Mouse (Mus musculus) mouse embryonic stem cell (cell line): ENCODE data around the gene Mbd4.

Source experiments
- in situ Hi-C, 2 experiments: fragments of 300-500 bp; cut with MboI; formaldehyde crosslinking; loops; 1 replicate in 1 of 2; 3 replicates in 1 of 2; pipeline ENCODE4 v1.14.3; 2019 to 2020; ENCODE audit warnings: low sequenced_read_pairs in 2 of 2, low pct_unique_long_range_greater_than_20kb in 1 of 2, mixed read lengths in 1 of 2; ENCODE audit not compliant: unreplicated experiment in 1 of 2

Mbd4 gene

GRCm38 (mm10) chr6:115853091-115853813 lies at the start of gene Mbd4, which contains the start of gene Ift122:
Gene Mbd4 (minus strand): TSS chr6:115853371.
Gene Ift122 (plus strand): TSS chr6:115853470.
- in situ Hi-C loops = no loop called here

- in situ Hi-C loops = loop anchor here in 1 of 2 experiments (25.0 kb wide), 1 partner anchor 235 kb away; no protein-coding TSS in a partner anchor
These were observed 49.4 kb upstream of the Mbd4 start for GRCm38 (mm10) chr6:115902545-115902944.

DNA sequence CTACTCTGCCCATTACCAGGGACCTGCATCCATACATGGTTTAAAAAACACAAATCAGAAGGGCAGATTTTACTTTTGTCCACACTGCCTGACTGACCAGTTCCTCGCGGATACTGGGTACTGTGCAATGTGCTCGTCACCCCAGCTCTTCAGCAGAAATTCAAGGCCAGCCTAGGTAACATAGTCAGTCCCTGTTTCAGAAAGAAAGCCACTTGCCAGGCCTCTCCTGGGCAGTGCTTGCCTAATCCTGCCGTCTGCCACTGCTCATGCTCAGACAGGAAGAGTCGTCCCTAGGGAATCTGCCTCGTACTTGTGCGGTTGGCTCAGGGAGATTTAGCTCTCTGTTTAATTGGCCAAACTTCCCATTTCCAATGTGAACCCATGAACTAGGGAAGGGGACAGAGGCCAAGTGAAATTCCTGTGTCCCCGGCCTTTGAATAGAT lies 48.3 kb upstream of the Mbd4 start:
- in situ Hi-C loops = loop anchor here in 1 of 2 experiments (25.0 kb wide), 1 partner anchor 236 kb away; no protein-coding TSS in a partner anchor

GRCm38 (mm10) chr6:115901062-115901461 lies 47.9 kb upstream of the Mbd4 start:
- in situ Hi-C loops = loop anchor here in 1 of 2 experiments (25.0 kb wide), 1 partner anchor 236 kb away; no protein-coding TSS in a partner anchor

DNA sequence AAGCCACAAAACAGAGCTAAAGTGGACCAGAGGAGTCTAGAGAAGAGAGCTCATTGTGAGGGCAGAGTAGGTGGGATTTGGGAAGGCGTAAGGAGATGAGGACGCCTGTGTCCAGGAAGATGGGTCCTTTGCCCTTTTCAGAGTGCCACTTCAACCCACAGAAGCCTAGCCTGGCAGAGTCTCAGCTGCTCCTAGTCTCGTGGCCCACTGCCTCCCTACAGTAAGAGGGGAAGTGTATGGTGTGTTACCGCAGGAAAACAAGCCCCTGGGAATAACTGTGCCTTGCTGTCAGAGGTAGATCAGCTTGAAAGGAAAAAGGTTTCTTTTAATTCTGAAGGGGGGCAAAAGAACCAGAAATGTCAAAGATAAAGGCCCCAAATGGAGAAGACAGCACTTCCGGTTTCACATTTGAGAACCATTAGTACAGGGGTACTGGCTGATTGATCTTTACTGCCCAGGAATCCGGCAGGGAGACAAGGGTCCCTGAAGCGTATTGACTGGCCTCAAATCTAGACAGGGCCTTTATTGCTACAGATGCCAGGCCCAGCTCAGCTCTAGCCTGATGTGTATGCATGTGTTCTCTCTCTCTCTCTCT lies 44.9 kb upstream of the Mbd4 start:
- in situ Hi-C loops = loop anchor here in 1 of 2 experiments (10.0 kb wide), 1 partner anchor 237 kb away; no protein-coding TSS in a partner anchor

DNA sequence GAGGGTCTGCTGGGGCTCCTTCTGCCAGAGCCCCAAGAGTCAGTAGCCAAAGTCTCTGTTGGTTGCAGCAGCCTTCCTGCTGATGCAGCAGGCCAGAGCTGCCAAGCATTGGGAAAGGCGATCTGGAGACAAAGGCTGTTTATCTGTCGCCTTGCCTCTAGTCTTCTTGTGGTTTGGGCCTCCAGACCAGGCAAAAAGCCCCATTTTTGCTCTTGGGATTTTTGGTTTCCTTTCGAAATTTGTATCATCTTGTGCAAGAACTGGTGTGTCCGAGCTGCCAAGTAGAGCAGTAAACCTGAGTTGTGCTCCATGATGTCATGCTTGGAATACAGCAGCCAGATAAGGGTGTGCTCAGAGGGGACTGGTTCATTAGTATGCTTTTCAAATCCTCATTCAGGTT lies 43.9 kb upstream of the Mbd4 start:
- in situ Hi-C loops = loop anchor here in 1 of 2 experiments (10.0 kb wide), 1 partner anchor 238 kb away; no protein-coding TSS in a partner anchor

DNA sequence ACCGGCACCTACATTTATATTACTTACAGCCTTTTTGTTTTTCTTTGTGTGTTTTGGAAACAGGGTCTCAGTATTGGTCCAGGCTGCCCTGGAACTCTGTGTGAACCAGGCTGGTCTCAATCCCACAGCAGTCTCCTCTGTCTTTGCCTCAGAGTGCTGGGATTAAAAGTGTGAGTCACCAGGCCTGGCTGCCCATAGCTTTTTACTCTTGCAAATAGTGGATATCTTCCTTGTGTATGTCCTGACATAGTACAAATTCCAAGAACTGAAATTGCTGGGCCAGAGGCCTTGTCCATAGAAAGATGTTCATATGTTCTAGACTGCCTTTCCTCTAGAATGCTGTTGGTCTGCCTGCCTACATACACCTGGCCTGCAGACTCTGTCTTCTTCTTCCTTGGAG lies 43.2 kb upstream of the Mbd4 start:
- in situ Hi-C loops = loop anchor here in 1 of 2 experiments (10.0 kb wide), 1 partner anchor 238 kb away; no protein-coding TSS in a partner anchor

GRCm38 (mm10) chr6:115892363-115892762 lies 39.2 kb upstream of the Mbd4 start:
- in situ Hi-C loops = loop anchor here in 1 of 2 experiments (10.0 kb wide), 1 partner anchor 242 kb away; no protein-coding TSS in a partner anchor

- in situ Hi-C loops = loop anchor here in 1 of 2 experiments (10.0 kb wide), 1 partner anchor 243 kb away; no protein-coding TSS in a partner anchor
These were observed 38.4 kb upstream of the Mbd4 start for GRCm38 (mm10) chr6:115891497-115892061.

GRCm38 (mm10) chr6:115891061-115891460 lies 37.9 kb upstream of the Mbd4 start:
- in situ Hi-C loops = loop anchor here in 1 of 2 experiments (10.0 kb wide), 1 partner anchor 244 kb away; no protein-coding TSS in a partner anchor

- in situ Hi-C loops = loop anchor here in 1 of 2 experiments (10.0 kb wide), 1 partner anchor 244 kb away; no protein-coding TSS in a partner anchor
These were observed 37.4 kb upstream of the Mbd4 start for GRCm38 (mm10) chr6:115890601-115891000.

- in situ Hi-C loops = loop anchor here (5.0 to 10.0 kb wide), 2 partner anchors 117 to 119 kb away; no protein-coding TSS in a partner anchor
These were observed 35.1 kb upstream of the Mbd4 start for GRCm38 (mm10) chr6:115888296-115888695.

- in situ Hi-C loops = loop anchor here (5.0 to 10.0 kb wide), 2 partner anchors 118 to 120 kb away; no protein-coding TSS in a partner anchor
These were observed 33.7 kb upstream of the Mbd4 start for GRCm38 (mm10) chr6:115886894-115887293.

- in situ Hi-C loops = loop anchor here in 1 of 2 experiments (10.0 kb wide), 1 partner anchor 121 kb away; no protein-coding TSS in a partner anchor
These were observed 30.8 kb upstream of the Mbd4 start for GRCm38 (mm10) chr6:115884018-115884417.

DNA sequence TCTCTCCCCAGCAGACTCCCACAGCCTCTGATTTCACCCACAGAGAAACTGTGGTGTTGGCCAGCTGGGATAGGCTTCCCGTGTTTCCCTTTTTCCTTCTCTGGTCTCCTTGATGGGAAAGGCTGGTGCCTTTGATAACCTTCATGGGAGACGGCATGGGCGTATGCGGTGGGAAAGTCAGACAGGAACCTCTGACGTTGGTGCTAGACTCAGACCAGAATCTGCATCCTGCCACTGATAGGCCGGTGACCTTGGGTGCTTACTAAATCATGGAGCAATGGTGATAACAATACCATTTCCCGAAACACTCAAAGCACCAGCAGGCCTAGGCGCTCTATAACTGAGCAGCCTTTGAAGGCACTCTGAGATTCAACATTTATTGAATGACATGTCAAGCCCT lies 27.6 kb upstream of the Mbd4 start:
- in situ Hi-C loops = loop anchor here in 1 of 2 experiments (10.0 kb wide), 1 partner anchor 124 kb away; no protein-coding TSS in a partner anchor

- in situ Hi-C loops = loop anchor here in 1 of 2 experiments (10.0 kb wide), 1 partner anchor 125 kb away; no protein-coding TSS in a partner anchor
These were observed 26.6 kb upstream of the Mbd4 start for GRCm38 (mm10) chr6:115879736-115880135.

- in situ Hi-C loops = no loop called here
These were observed 25.5 kb upstream of the Mbd4 start for GRCm38 (mm10) chr6:115878694-115879093.

GRCm38 (mm10) chr6:115877239-115877638 lies 24.1 kb upstream of the Mbd4 start:
- in situ Hi-C loops = no loop called here
